ENCODE assay signal across 8 mouse cellular contexts in genomic region chr5:52112953-52113841, GRCm38 (mm10).
A peak's percentile ranks its signal among the peaks of the same experiment; 100 is the strongest.
DNase-seq lines count a peak whose midpoint lies in the region; ATAC-seq and TF ChIP-seq lines count a peak whose summit lies in the region.

No protein-coding gene starts in this region.

- under 1% methylated on average over 66 of the region's 73 CpGs for WGBS in forebrain, embryonic 15.5 days
- under 1% methylated on average over 73 of the region's 73 CpGs for WGBS in intestine, embryonic 15.5 days
- WGBS in limb, embryonic 15.5 days, result under 1% methylated on average over 71 of the region's 73 CpGs
- WGBS in neural tube, embryonic 11.5 days, result under 1% methylated on average over 61 of the region's 73 CpGs

- H3K27ac ChIP-seq in forebrain, embryonic 15.5 days (replicated peaks), result no peak overlapping the region
- H3K27ac ChIP-seq in intestine, embryonic 15.5 days, result no peak overlapping the region
- H3K27ac ChIP-seq in limb, embryonic 15.5 days, result no peak overlapping the region
- no peak overlapping the region for H3K27ac ChIP-seq in neural tube, embryonic 11.5 days (ENCODE audit: low read depth, low read length)

- peaks cover 51% of the 10 kb centered on the region for H3K4me1 ChIP-seq in forebrain, embryonic 15.5 days
- H3K4me1 ChIP-seq in intestine, embryonic 15.5 days (replicated peaks), result peaks cover 25% of the 10 kb centered on the region
- peaks cover 45% of the 10 kb centered on the region for H3K4me1 ChIP-seq in limb, embryonic 15.5 days
- H3K4me1 ChIP-seq in neural tube, embryonic 11.5 days (ENCODE audit: control insufficient read depth, insufficient read depth, low read length), result peaks cover 12% of the 10 kb centered on the region; the same call in 1 of the 2 replicates

- ATAC-seq in forebrain, embryonic 15.5 days (replicated peaks), result no peak
- ATAC-seq in intestine, embryonic 15.5 days, result peak; percentile 37
- ATAC-seq in limb, embryonic 15.5 days (ENCODE audit: insufficient number of reproducible peaks, low FRiP score, low TSS enrichment, low read depth), result no peak
- ATAC-seq in neural tube, embryonic 11.5 days (ENCODE audit: insufficient read depth, low FRiP score, low TSS enrichment), result no peak

- TF ChIP-seq POLR2A in brain, embryonic 14.5 days (IDR thresholded peaks at IDR 0.05; ENCODE audit: borderline replicate concordance, extremely low read depth, insufficient read depth, insufficient read length, poor library complexity, severe bottlenecking), result no peak

- peak overlapping the region; percentile 100 for H3K4me2 ChIP-seq in forebrain, embryonic 15.5 days (replicated peaks)
- peak overlapping the region; percentile 99 for H3K4me2 ChIP-seq in intestine, embryonic 15.5 days (replicated peaks)
- H3K4me2 ChIP-seq in limb, embryonic 15.5 days, result peak overlapping the region; percentile 98
- H3K4me2 ChIP-seq in neural tube, embryonic 11.5 days (ENCODE audit: low read depth), result peak overlapping the region; percentile 90

- TF ChIP-seq CTCF in brain, embryonic 14.5 days (IDR thresholded peaks at IDR 0.05; ENCODE audit: borderline replicate concordance, extremely low read depth, insufficient read depth, insufficient read length), result no peak

- H3K9ac ChIP-seq in forebrain, embryonic 15.5 days (replicated peaks), result peak overlapping the region; percentile 51
- H3K9ac ChIP-seq in intestine, embryonic 15.5 days, result peak overlapping the region; percentile 48
- peak overlapping the region; percentile 35; the same call in 1 of the 2 replicates for H3K9ac ChIP-seq in limb, embryonic 15.5 days
- peak overlapping the region; percentile 47 for H3K9ac ChIP-seq in neural tube, embryonic 11.5 days (ENCODE audit: low read length)

- no peaks in the 10 kb centered on the region for H3K36me3 ChIP-seq in forebrain, embryonic 15.5 days
- no peaks in the 10 kb centered on the region for H3K36me3 ChIP-seq in intestine, embryonic 15.5 days
- H3K36me3 ChIP-seq in limb, embryonic 15.5 days, result no peaks in the 10 kb centered on the region
- H3K36me3 ChIP-seq in neural tube, embryonic 11.5 days (ENCODE audit: control insufficient read depth, insufficient read depth, low read length), result no peaks in the 10 kb centered on the region

- peaks cover 15% of the 10 kb centered on the region; the same call in 1 of the 2 replicates for H3K27me3 ChIP-seq in forebrain, embryonic 15.5 days
- H3K27me3 ChIP-seq in intestine, embryonic 15.5 days (replicated peaks), result peaks cover 34% of the 10 kb centered on the region
- peaks cover 80% of the 10 kb centered on the region for H3K27me3 ChIP-seq in limb, embryonic 15.5 days
- H3K27me3 ChIP-seq in neural tube, embryonic 11.5 days (ENCODE audit: control insufficient read depth, insufficient read depth, low read length), result peaks cover 22% of the 10 kb centered on the region

- no peaks in the 10 kb centered on the region for H3K9me3 ChIP-seq in forebrain, embryonic 15.5 days
- H3K9me3 ChIP-seq in intestine, embryonic 15.5 days, result no peaks in the 10 kb centered on the region
- H3K9me3 ChIP-seq in limb, embryonic 15.5 days, result no peaks in the 10 kb centered on the region
- H3K9me3 ChIP-seq in neural tube, embryonic 11.5 days (ENCODE audit: control insufficient read depth, low read length), result no peaks in the 10 kb centered on the region

- peak overlapping the region; percentile 61 for H3K4me3 ChIP-seq in forebrain, embryonic 15.5 days
- peak overlapping the region; percentile 72 for H3K4me3 ChIP-seq in intestine, embryonic 15.5 days (replicated peaks)
- peak overlapping the region; percentile 72 for H3K4me3 ChIP-seq in limb, embryonic 15.5 days
- H3K4me3 ChIP-seq in neural tube, embryonic 11.5 days (ENCODE audit: low read depth, low read length), result peak overlapping the region; percentile 67

- peak; percentile 31 for DNase-seq in layer of hippocampus, adult 11-12 months (ENCODE audit: low spot score)
- DNase-seq in layer of hippocampus, adult 9-10 months (ENCODE audit: low spot score), result no peak
- peak; percentile 67 for DNase-seq in brain, embryonic 14.5 days (ENCODE audit: low read depth)
- peak; percentile 70 for DNase-seq in neural tube, embryonic 11.5 days (ENCODE audit: low spot score)
- DNase-seq in yolk sac, embryonic 10.5 days (ENCODE audit: low spot score), result no peak

Comparison
In these comparisons a context has a peak if more than half of its experiments do, and no peak if none do; other contexts are left out.
1. DNase-seq: peak in layer of hippocampus, adult 11-12 months (single experiment), brain, embryonic 14.5 days (single experiment) and neural tube, embryonic 11.5 days (single experiment); none in layer of hippocampus, adult 9-10 months (single experiment) and yolk sac, embryonic 10.5 days (single experiment).
2. Peak in every context shown above with its lines, with median percentiles within 50 percentile points of each other: H3K4me2 ChIP-seq, H3K4me3 ChIP-seq and H3K9ac ChIP-seq.